Mouse (Mus musculus) cerebellum, adult (tissue): Measurements from ENCODE around the gene Wipf3.

ENCODE experiments used
- ATAC-seq: cut with Nextera tagmentation; 2 replicates; pipeline ENCODE4 v1.9.2; 2017; ENCODE audit warnings: mild to moderate bottlenecking, moderate library complexity, mixed read lengths; ENCODE audit not compliant: insufficient number of reproducible peaks, low FRiP score, low TSS enrichment

The Wipf3 gene

DNA sequence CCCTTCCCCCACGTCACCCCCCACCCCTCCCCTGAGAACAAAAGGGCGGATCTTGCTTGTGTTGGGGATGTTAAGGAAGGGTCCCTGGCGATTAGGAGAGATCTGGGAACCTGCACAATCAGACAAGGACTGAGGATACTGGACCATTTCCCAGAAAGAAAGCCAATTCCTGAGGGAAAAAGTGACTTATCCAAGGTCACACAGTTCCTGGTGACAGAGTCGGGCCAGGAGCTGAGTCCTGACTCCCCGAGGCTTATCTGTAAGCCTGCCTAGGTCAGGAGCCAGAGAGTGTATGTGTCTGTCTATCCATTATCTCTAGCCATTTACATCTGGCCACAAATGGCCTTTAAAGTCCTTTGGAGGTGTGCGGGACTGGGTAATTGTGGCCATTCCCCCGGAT lies 818 bp downstream of the Wipf3 start:
- ATAC-seq, result no peak

GRCm38 (mm10) chr6:54431761-54432160 lies 2.4 kb downstream of the Wipf3 start:
- ATAC-seq, result peak; percentile 64

GRCm38 (mm10) chr6:54432191-54432590 lies 2.8 kb downstream of the Wipf3 start:
- ATAC-seq, result no peak

GRCm38 (mm10) chr6:54432806-54433545 lies 3.6 kb downstream of the Wipf3 start:
- ATAC-seq, result no peak

GRCm38 (mm10) chr6:54434171-54434570 lies 4.8 kb downstream of the Wipf3 start:
- ATAC-seq, result no peak

DNA sequence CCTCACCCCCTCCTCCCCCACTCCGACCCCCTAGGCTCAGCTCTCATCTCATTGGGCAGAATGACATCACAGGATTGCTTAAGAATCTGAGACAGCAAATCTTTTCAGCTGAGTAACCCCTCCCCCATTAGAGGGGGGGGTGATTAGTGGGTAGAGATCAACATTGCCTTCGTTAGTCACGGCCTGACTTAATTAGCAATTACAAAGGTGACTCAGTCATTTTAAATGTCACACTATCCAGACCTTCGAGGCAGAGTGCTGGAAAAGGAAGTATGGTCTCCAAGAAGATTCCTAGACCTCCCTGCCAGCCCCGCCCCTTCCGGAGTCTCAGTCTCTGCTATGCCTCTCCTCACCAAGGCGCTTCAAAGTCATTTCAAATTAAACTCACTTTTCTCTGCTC lies 6.3 kb downstream of the Wipf3 start:
- ATAC-seq, result no peak

GRCm38 (mm10) chr6:54436286-54436685 lies 6.9 kb downstream of the Wipf3 start:
- no peak for ATAC-seq

DNA sequence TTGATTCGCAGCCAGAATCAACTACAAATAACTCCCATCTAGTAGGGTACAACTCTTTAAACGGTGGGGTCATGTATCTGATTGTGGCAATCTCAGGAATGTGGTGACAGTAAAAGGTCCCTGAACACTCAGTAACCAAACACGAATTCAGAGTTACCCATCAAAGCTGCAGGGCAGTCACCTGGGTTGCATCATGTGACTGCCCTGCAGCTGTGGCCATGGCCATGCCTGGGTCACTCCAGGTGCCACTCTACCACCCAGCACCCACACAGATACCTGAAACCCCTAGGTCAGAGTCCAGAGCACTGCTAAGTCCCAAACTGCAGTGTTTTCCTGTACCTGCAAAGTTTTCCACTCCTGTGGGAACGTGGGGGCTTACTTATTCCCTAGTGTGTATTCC lies 9.1 kb downstream of the Wipf3 start:
- no peak for ATAC-seq

DNA sequence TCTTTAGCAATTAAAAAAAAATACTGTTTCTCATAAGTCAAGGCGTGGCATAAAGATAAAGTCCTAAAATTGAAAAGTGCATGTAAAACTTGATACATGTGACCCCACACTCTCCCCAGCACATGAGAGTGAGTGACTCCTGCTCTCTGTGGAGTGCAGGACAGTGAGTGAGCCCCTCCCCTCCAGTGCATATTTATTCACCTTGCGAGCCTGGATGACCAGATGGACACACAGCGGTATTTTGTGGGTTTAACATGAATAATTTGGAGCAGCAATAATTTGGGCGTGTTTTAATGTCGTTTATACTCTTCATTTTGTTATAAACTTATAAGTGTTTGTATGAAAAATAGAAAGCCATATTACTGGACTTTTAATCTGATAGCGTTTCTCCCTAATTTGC lies 11.3 kb downstream of the Wipf3 start:
- ATAC-seq, result 0 out of 2 replicates have a peak, but pooled peaks have one; percentile 63

- no peak for ATAC-seq
Measured at GRCm38 (mm10) chr6:54443657-54444056, 14.3 kb downstream of the Wipf3 start.

GRCm38 (mm10) chr6:54444086-54444485 lies 14.7 kb downstream of the Wipf3 start:
- no peak for ATAC-seq

- no peak for ATAC-seq
Measured at GRCm38 (mm10) chr6:54445249-54445818, 15.9 kb downstream of the Wipf3 start.

- ATAC-seq, result no peak
Measured at GRCm38 (mm10) chr6:54447353-54447752, 17.9 kb downstream of the Wipf3 start.

- ATAC-seq, result no peak
Measured at GRCm38 (mm10) chr6:54459661-54460060, 30.3 kb downstream of the Wipf3 start.

DNA sequence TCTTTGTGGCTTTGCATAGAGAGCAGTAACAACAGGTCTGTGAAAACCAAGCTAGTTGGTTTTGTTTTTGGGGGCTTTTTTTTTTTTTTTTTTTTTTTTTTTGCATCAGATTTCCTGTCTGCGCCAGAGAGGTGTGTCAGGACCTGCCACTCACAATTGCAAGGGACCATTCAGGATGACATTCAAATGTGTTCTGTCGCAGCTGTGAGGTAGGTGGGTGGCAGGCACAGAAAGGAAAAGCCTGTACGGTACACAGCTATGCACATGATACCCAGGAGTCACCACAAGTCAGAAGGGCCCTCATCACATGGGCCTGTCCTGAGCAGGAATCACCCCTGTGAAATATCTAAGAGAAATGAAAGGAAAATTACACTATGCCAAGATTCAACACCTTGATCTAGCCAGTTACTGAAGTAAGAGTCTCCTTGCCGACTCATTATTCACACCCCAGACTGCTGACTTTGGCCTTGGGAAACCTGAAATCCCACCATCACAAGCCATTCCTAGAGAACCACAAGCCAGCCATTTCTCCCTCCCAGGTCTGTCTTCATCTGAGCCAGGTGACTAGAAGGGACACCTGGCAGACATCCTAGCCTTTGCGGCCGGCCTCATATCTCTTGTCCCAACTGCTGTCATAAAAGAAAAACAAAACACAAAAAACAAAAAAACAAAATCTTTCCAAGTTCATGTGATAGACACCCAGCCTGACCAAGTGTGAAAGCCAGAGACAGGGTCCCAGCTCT lies 30.9 kb downstream of the Wipf3 start:
- ATAC-seq, result no peak

DNA sequence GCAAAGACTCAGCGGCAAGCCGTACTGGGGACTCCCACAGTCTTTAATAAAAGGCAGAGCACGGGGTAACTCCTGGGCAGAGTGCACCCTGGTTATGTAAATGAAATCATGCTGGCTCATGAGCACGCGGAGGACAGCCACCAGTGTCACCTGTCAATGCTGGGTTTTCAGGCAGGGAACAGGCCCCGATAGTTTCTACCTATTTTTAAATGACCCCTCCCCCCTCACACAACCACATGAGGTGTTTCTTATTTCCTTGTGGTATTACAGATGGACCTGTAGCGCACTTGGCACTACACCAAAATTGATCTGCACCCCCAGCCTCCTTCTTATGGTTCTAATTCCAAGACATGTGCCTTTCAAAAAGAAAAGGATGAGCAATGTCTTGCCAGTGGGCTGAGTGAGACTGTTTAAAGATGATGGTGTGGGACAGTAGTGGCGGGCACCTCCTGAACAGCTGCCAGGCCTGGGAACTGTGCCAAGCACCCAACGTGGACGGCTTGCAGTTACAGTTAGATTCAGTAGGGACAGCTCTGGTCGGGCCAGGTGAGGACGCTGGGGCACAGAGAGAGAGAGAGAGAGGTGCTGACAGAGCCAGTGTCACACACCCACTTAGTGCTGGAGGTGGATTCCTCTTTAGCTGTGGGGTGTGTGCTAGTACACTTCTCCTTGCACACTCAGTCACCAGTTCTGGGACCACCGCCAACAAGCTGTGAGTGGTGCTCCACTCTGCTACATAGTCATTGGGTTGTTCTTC lies 31.7 kb downstream of the Wipf3 start:
- ATAC-seq, result peak; percentile 24; the same call in 1 of the 2 replicates

DNA sequence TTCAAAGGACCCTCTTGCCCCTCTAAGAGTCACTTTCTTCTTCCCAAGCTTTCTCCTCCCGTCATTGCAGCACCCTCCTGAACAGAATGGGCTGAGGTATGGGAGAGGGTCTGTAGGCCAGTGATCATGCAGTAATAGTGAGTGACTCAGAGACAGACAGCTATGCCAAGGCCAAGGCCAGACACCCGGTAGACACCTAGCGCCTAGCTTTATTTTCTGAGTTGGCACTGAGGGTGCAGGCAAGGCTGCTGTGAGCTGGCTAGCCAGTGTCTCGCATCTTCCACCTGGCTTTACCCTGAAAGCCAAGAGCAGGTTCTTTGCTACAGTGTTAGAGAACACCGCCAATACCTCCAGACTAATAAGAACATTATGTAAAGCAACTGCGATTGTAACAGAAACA lies 33.4 kb downstream of the Wipf3 start:
- 0 out of 2 replicates have a peak, but pooled peaks have one; percentile 26 for ATAC-seq

DNA sequence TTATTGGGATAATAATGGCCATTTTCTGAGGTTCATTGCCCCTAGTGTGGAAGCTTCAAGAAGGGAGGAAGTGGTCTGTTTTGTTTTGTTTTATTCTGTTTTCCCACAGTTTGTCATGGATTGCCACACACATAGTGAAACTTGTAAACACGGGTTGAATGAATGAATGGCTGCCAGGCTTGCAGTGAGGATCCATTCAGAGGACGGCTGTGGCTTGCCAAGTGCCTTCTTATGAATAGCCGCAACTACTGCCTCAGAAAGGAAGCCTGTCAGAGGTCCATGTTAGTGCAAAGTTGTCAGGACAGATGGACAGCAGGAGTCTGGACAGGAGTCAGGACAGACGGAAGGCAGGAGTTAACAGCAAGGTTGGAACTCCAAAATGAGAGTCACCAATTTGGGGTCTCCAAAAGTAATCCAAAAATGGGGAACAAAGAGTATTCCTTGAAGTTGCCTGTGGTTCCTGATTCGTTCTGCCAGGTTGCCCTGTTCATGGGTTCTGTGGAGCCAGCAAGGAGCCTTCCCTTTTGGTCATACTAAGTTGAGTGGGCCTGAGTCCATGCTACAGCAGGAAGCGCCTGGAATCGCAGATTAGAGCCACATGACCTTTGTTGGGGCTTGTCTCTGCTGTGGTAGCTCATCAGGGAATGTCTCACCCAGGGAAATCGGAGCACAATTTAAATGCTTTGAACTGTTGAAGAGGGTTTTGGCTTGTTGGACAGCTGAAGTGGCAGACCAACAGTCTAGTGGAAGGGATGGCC lies 34.5 kb downstream of the Wipf3 start:
- ATAC-seq, result 0 out of 2 replicates have a peak, but pooled peaks have one; percentile 51

GRCm38 (mm10) chr6:54464926-54465325 lies 35.5 kb downstream of the Wipf3 start:
- ATAC-seq, result no peak

- no peak for ATAC-seq
Measured at GRCm38 (mm10) chr6:54467371-54467770, 38.0 kb downstream of the Wipf3 start.
